Mouse (Mus musculus) heart, adult 9 months (tissue): ENCODE data around the gene Abhd17c.
"Not testable (repeated sequence)": the region's sequence is repeated elsewhere in the genome, so short reads cannot be mapped to it uniquely, and the experiment has no call there.

ENCODE experiments used
- DNase-seq, 2 experiments: peaks; one replicate each; pipeline ENCODE4 v3.0.0; 2022; ENCODE audit warnings: low spot score in 2 of 2

The Abhd17c gene

DNA sequence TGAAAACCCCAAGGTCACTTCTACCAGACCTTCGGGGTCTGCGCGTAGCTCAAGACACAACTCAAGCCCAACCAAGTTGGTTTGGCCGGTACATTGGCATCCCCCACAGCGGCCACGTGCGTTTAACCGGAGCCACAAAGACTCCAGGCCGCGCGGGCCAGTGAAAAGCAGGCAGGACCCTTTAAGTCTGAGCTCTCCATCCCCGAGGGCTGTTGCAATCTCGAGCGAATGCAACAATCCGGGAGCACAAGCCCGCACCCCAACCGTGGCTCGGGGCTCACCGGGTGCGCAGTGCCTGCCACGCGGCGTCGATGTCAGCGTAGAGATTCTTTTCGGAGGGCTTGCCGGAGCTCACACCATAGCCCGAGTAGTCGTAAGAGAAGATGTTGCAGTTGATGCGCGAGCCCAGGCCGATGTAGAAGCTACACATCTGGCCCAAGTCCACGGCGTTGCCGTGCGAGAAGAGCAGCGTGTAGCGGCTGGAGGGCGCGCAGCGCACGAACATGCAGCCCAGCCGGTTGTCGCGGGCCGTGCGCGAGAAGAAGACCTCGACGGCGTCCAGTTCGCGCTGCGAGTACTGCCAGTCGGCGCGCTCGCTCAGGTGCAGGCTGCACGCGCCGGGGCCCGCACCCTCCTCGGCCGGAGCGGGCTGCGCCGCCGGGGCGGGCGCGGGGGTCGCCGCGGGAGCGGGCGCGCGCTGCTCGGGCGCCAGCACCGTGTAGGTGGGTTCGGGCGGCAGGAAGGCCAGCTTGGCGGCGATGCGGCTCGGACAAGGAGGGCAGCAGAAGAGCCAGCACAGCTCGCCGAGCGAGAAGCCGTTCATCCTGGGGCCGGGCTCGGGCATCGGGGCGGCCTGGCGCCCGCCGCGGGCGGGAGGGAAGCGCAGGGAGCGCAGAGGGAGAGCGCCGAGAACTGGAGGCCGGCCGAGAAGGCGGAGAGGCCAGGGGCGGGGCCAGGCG is at the start of gene Abhd17c:
Gene Abhd17c (minus strand): TSS at position 893 of the 959 bp plus-strand sequence.
- DNase-seq = peak; percentile 24 to 34

DNA sequence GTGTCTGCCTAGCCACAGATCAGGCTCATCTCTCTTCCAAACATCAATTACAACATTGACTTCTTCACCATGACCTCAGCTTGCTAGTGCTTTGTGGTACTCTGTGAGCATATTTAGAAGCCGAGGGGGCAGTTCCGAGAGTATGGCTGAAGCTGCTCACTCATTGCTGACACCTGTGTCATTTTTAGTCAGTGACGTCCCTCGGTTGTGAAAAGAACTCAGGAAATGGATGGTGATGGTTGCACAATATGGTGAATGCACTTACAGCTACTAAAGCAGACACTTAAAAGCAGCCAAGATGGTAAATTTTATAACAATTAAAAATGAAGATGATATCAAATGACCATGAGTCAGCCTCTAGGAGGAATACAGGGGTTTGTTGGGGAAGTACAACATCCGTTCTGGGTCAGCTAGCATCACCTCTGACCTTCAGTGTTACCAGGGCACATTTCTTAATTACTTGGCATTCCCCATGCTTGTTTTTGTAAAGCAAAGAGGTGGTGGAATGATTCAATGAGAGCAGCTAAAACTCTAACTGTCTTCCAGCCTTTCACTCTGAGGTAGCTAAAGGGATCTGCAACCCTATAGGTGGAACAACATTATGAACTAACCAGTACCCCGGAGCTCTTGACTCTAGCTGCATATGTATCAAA is 45.6 kb upstream of the Abhd17c start:
- no peak for DNase-seq

DNA sequence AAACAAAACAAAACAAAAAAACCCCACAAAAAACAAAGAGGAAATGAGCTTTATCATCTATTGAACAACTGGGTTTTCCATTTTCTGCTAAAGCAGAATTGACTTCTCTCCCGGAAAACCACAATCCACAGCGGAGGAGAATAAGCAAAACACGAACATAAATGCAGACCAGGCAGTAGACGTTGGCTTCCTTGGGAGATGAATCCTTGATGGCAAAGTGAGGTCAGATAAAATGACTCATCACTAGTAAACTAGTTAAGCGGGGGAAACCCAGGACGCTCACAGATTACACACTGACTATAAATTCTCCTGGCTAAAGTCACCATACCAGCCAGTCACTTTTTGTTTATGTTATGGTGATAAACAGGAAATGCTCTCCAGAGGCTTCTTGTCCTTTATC is 44.5 kb upstream of the Abhd17c start:
- DNase-seq = no peak

DNA sequence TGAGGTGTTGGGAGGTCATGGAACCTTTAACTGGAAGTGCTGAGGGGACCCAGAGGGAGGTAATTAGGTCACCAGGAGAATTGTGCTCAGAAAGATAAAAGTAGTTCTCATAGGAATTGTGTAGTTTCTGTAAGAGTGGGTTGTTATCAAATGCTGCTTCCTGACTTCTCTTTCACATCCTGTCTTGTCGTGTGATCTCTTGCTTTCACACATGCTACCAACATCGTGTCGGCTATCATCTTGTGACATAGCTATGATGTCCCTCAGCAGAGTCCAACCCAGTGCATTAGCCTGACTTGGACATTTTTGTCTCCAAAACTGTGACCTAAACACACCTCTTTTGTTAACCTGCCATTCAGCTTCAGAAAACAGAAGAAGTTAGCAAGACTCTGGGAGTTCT is 40.6 kb upstream of the Abhd17c start:
- no peak for DNase-seq

DNA sequence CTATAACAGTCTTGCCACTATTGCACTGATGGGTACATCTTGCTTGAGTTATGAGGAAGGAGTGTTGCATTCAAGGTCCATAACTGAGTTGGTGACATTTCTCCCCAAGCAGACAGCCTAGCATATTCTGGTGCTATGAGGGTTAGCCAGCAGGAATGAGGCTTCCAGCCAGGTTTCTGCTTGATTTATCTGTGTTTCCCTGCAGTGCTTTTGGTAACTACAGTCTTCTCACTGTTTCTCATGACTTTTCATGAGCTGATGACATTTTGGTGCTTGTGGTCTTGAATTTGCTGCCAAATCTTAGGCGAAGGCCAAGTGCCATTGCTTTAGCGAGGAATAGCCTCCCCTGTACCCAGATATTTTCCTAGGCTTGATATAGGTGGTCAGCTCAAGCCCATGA is 39.8 kb upstream of the Abhd17c start:
- DNase-seq = no peak

DNA sequence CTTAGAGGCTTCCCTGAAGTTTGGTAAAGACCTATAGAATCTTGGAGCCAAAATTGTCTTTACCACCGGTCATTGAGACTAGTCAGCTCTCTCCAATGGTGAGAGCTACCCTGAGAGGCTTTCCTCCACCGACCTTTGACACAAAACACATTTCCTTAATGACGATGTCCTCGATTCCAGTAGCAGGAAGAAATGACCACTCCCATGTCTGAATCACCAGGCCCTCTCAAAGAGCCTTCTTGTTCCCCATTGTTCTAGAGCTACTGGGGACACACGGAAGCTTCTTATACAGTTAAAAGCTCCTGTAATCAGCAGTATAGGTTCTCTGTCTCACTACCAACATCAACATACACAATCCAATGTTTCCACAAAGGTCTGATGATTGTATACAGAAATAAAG is 36.5 kb upstream of the Abhd17c start:
- DNase-seq = no peak

DNA sequence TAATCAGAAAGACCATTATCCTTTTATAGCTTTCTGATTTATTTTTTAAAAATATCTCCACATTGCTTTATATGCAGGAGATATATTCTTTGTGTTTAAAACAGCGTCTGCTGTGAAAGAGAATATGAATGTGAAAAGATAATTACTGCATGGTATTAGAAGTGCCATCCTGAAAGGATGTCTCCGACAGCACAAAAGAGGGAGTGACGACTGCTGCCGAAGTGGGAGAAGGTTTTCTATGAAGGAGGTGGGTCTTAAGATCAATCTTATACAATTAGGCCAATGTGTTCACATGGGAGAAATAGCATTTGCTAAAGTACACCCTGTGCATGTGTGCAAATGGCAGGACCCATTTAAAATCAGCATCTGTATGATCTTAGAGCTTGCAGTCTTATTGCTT is 33.5 kb upstream of the Abhd17c start:
- DNase-seq = no peak

DNA sequence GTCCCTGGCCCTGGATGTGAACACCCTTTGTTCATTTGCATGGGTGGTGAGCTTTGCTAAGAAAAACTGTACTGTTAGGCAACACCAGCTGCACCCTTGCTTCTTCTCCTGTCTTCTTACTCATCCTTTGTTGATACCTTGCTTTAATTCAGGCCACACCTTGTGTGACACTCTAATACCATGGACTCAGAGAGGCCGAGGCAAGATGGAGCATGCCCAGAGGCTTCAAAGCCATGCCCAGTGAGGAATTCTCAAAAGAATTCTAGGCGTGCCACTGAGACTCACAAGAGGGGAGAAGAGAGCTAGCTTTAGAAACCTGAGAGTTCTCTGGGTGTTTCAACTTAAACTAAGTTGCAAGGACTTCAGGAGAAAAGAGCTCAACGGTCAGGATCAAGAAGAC is 33.0 kb upstream of the Abhd17c start:
- no peak for DNase-seq

DNA sequence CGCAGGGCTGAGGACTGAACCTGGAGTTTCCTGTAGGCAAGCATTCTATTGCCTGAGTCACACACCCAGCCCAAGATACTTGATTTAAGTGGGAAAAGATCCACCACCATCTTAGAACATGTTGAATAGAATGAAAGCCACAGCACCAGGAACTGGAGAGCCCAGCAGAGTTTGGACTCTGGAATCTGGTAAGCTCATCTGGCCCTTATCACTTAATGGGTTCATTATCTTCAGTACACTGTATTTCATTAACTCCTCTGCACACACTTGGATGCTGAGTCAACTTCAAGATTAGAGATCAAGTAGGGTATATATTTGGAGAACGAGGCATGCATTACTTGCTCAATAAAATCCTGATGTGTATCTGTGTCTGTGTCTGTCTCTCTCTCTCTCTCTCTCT is 27.1 kb upstream of the Abhd17c start:
- not testable (repeated sequence) for DNase-seq

DNA sequence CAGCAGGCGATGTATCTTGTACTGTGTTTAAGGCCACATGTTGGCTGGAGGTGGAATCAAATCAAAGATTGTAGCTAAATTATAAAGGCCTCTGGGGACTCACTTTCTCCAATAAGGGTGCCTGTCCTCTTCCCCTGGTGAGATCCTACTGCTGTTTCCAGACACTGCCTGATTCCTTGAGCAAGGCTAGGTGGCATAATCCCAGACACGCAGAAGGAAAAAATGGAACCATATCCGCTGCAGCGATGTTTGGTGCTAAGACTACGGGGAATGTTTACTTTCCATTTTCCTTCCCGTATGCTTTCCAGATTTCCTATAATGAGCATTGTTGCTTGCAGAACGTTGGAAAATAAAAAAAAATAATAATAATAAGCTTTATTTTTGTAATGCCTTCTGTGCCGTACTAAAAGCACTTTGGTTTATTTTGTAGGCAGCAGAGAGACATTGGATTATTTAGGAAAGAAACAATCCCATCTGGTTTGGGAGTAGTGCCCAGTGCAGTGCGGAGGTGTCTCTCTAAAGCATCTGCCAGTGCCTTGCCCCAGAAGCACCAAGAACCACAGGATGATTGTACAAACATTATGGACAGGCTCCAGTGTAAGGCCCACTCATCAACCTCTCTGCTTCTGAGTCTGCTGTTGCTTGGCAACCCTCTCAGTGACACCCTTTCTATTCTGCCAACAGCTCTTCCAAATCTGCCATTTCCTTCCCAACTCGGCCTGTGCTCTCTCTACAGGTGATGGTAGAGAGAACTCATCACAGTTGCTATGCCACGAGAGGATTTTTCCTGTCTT is 23.2 kb upstream of the Abhd17c start:
- no peak for DNase-seq

DNA sequence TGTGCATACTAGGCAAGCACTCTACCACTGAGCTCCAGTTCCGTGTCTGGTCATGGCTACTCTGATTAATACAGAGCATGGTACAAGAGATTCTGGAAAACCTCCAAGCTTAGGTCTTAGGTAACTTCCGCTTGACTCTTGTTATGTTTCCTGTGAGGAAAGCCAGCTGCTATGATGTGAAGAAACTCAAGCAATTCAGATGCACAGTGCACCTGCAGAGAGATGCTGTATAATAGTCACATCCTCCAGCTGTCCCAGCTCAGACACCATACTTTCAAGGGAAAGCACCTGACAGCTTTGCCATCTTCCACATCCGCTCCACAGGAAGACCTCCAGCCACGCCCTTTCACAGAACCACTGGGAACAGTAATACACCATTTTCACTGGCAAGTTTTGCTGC is 21.7 kb upstream of the Abhd17c start:
- no peak for DNase-seq

DNA sequence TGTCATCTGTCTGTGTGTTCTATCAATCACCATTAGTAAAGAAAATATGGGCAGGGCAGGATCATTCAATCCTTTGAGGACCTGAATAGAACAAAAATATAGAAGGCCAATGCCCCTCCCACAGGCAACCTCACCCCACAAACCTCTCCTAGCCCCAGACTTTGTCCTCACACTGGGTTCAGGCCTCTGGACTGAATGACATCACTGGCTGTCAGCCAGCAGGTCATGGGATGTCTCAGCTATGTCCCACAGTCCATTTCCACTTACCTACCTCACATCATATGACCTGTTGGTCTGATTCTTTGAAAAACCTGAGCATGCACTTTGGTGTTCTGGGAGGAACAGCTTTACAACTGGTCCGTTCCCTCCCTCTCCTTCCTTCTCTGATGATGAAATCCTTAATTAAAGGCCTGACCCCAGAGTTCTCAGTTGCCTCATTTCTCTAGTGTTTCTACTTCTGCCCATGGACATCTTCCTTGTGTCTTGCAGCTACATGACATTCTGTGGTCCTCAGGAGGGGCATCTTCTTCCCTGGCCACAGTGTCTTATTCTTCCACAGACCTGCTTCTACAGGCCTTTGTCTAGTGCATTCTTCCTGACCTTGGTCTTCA is 19.6 kb upstream of the Abhd17c start:
- DNase-seq = no peak

DNA sequence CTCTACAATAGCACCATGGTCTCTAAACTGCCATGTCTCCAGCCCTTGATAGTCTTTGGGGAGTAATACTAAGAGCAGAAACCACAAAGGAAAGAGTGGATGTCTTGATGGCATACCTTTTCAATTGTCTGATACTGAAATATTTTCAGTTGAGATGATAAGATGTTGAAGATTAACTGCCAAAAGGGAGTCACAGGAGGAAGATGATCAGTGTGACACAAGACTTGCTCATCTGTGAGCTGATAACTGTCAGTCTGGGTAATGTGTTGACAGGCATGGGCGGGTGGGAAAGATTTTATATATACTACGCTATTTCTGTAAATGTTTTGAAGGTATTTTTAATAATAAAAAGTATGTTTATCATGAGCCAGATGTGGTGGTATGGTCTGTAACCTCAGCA is 16.7 kb upstream of the Abhd17c start:
- no peak for DNase-seq

DNA sequence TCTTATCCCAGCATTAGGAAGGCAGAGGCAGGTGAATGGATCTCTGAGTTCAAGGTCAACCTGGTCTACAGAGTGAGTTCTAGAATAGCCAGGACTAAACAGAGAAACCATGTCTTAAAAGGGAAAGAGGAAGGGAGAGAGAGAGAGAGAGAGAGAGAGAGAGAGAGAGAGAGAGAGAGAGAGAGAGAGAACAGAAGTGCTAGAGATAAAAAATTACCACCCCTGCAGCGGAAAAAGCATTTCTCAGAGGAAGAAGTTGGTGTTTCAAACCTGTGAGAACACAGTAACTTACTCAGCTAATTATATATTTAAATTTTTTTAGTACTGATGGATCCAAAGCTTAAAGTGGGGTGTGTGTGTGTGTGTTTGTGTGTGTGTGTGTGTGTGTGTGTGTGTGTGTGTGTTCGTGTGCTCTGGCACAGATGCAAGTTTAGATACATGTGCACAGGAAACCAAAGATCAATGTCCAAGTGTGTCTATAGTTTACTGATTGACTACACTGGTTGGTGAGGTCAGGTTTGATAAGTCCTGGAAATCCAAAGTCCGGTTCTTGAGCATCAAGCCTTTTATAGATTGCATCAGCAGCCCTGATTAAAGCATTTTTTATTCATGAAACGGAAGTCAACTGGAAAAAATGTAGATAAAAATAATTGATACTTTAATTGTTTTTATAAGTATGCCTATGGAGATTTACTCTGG is 15.2 kb upstream of the Abhd17c start:
- DNase-seq = no peak

DNA sequence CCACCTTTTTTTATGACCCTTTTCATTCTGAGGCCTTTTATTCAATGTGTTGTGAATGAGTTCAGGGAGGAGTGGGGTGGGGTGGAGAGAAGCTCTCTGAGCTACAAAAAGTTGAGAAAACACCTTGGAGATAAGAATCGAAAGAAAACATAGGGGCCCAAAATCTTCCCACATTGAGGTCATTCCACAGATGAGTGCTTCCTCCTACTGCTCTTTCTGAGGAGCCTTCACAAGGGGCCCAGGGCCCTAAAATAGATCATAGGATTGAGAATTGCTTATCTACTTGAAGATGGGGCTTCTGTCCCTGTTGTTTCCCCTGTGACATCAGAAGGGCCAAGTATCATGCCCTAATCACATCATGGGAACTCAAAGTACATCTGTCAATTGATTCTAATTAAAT is 14.3 kb upstream of the Abhd17c start:
- no peak for DNase-seq

DNA sequence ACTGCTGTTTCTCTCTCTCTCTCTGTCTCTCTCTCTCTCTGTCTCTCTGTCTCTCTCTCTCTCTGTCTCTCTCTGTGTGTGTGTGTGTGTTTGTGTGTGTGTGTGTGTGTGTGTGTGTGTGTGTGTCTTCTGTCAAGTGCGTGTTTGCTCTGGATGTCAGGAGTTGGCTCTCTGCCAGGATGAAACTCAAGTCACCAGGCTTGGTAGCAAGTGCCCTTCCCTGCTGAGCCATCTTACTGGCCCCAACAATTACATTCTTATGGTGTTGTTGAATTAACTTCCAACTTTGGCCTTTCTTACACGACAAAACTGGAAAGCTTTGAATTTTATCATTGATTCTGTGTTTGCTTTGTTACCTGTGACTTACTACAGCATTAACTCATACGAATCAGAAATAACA is 13.6 kb upstream of the Abhd17c start:
- DNase-seq = no peak

DNA sequence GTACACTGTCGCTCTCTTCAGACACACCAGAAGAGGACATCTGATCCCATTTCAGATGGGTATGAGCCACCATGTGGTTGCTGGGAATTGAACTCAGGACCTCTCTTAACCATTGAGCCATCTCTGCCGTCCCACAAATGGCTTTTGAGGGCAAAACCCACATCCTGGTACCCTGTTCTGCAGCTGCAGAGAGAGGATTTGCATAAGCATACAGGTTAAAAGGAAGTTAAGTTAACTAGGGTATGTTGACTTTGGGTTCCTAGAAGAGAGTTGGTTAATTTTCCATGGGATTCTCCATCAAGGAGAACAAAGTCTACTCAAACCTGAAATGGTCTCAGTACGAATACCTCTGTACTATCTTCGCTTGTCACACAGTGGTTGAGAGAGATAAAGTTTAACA is 13.2 kb upstream of the Abhd17c start:
- no peak for DNase-seq

DNA sequence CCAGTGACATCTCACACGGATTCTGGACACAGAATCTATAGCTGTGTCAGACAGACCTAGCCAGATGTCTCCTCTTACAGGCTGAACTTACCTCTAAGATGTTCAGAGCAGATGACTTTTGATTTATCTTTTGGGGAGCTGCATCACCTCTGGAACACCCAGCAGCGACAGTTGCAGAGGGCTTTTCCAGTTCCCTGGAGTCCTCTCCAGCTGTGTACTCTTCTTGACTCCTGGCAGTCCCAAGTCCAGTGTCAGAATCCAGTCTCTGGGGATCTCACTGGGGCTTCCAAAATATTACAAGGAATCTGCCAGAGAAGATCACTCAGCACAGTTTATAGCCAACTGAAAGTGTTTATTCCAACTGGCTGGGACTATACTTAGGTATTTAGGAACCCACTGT is 12.7 kb upstream of the Abhd17c start:
- no peak for DNase-seq

DNA sequence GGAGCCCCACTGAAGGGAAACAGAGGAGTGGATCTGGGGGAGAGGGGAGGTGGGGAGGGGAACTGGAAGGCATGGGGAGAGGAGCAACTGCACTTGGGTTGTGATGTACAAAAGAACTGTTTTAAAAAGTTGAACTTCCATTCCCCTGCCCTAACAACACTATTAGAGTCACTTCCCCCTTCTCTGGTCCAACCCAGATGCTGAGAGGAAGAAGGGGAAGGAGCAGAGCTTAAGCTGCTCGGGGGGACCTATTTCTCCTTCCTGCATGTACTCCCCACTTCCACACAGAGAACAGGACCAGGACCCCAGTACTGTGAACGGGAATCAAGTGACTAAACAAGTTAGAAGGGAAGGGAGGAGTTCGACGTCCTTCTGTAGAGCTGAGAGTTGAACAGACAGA is 11.9 kb upstream of the Abhd17c start:
- DNase-seq = no peak

DNA sequence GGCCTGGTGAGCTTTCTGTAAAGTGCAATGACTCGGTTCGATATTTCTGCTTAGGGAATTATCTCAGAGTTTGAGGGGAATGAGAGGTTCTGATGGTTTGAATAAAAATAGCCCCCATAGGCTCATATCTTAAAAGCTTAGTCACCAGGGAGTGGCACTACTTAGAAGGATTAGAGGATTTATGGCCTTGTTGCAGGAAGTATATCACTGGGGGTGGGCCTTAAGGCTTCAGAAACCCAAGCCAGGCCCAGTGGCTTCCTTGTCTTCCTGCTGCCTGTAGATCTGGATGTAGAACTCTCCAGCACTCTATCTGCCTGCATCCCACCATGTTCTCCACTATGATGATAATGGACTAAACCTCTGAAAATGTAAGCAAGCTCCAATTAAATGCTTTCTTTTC is 7.7 kb upstream of the Abhd17c start:
- no peak for DNase-seq

DNA sequence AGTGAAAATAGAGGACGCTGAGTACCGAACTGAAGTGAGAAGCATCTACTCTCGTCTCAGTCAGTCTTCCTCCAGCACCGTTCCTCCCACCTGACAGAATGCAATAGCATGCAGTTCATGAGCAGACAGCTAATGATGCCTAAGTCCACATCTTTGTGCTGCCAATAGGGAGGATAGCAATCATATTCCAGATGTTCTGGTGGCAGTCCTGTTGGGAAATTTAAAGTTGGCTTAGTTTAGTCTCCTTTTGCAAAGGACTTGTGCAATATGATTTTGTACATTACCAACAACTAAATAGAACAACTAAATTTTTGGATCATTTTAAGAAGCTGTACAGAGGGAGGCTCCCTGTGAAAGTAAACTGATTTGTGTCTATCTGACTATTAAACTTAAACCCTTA is 2.1 kb upstream of the Abhd17c start:
- no peak for DNase-seq
